Mouse (Mus musculus) mouse embryonic stem cell (cell line): ENCODE data around the gene Gm13889.

ENCODE experiments used
- in situ Hi-C, 2 experiments: fragments of 300-500 bp; cut with MboI; formaldehyde crosslinking; loops; 1 replicate in 1 of 2; 3 replicates in 1 of 2; pipeline ENCODE4 v1.14.3; 2019 to 2020; ENCODE audit warnings: low sequenced_read_pairs in 2 of 2, low pct_unique_long_range_greater_than_20kb in 1 of 2, mixed read lengths in 1 of 2; ENCODE audit not compliant: unreplicated experiment in 1 of 2

Gm13889 gene

DNA sequence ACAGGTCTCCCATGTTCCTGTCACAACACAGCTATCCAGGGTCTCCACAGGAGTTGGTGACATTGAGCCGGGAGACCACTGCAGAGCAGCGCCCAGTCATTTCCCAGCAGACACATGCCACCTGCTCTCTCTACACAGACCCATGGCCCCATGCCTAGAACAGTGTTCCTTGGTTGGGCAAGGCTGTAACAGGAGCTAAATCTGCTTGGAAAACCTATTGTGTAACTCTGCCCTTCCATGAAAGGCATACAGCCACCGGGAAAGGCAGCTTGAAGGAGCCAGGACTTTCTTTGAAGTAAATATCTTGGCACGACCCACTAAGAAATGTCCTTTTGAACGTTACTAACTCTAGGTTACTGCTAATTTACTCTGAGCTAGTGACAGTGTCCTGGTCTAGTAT, 47.3 kb downstream of the Gm13889 start:
- in situ Hi-C loops, result no loop called here

DNA sequence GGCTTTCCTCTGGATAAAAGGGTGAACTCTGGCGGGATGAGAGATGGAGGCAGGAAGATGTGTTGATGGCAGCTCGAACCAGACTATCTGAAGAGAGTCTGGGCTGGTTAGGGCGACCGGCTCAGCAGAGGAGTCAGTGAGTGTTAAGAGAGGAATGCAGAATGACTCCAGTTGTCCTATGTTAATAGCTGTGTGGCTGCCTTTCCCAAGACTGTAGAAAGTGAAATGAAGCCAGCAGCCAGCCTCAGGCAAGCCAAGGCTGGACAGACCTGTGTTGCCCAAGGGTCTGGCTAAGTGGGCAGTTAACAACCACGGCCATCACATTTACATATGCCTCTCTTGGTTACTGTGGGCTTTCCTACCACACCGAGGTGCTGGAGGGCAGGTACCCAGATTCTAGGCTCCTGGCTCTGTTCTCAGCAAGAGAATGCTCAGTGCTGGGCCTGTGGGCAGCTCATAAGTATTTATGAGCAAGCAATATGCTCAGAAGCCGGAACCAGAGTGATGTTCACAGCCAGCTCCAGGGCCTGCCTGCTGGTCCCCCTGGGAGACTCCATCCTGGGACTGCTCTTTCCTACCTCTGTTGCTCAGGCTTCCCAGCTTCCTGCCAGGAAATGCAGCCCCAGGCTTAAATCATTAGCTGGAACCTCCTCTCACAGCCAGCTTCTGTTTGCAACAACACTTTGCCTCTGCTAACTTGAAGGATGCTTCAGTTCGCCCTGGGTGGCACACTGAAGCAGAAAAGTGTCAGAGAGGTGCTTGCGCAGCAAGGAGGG, 49.3 kb downstream of the Gm13889 start:
- in situ Hi-C loops, result no loop called here

DNA sequence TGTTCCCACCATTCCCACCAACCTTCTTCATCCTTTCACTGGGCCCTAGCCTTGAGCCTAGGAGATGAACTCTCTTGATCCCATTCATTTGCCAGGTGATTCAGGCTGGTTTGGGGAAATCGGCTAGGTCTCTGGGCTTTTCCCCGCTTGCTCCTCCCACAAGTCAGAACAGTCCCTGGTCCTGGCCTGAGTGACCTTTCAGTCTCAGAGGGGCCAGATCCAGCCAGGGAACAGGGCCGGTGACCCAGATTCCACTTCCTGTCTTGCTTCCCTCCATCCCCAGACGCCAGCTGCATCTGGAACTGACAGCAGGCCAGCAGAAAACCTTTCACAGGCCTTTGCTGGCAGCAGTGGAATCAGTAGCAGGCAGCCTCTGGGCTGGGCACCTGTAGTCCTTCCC, 50.7 kb downstream of the Gm13889 start:
- in situ Hi-C loops, result no loop called here
